Mouse (Mus musculus) C2C12 (cell line): Measurements from ENCODE around the gene Spryd4. TPM values are rescaled to one million over a fixed set of nuclear protein-coding genes. Genes with fewer than 3 reads are reported as not detected.

Experiments used
- H3K27me3 ChIP-seq: one replicate; pipeline ENCODE4 v1.6.1; 2011; ENCODE audit not compliant: control insufficient read depth, insufficient read depth, insufficient read length
- H3K36me3 ChIP-seq: one replicate; pipeline ENCODE4 v1.6.1; 2011; ENCODE audit not compliant: control insufficient read depth, insufficient read depth
- H3K4me3 ChIP-seq: one replicate; pipeline ENCODE4 v1.5.1; 2011; ENCODE audit warnings: mild to moderate bottlenecking, control low read depth; ENCODE audit not compliant: poor library complexity, insufficient read depth, severe bottlenecking
- H3K79me2 ChIP-seq: one replicate; pipeline ENCODE4 v1.6.1; 2011; ENCODE audit not compliant: control insufficient read depth, insufficient read depth
- H3K79me3 ChIP-seq: one replicate; pipeline ENCODE4 v1.6.1; 2011; ENCODE audit warnings: low read depth, control low read depth
- H3ac ChIP-seq: one replicate; pipeline ENCODE3; 2011; ENCODE audit warnings: low read depth; ENCODE audit not compliant: control insufficient read depth, insufficient read length
- CEBPB ChIP-seq: IDR thresholded peaks from one replicate; pipeline ENCODE4 v1.6.1; 2011; ENCODE audit warnings: low read depth, mild to moderate bottlenecking, control low read depth, moderate library complexity
- CTCF ChIP-seq: IDR thresholded peaks from one replicate; pipeline ENCODE4 v1.5.1; 2011; ENCODE audit not compliant: control insufficient read depth, insufficient read depth, insufficient read length
- FOSL1 ChIP-seq: IDR thresholded peaks from one replicate; pipeline ENCODE4 v1.8.0; 2011; ENCODE audit warnings: mild to moderate bottlenecking, low read length; ENCODE audit not compliant: poor library complexity, insufficient read depth, severe bottlenecking
- MAX ChIP-seq: IDR thresholded peaks from one replicate; pipeline ENCODE4 v1.6.1; 2011; ENCODE audit warnings: mild to moderate bottlenecking, control low read depth
- MYOD1 ChIP-seq: IDR thresholded peaks from one replicate; pipeline ENCODE4 v1.6.1; 2011; ENCODE audit warnings: low read depth; ENCODE audit not compliant: control insufficient read depth, insufficient read length
- MYOG ChIP-seq: IDR thresholded peaks from one replicate; pipeline ENCODE4 v1.6.1; 2011; ENCODE audit not compliant: control insufficient read depth, insufficient read length; ENCODE audit errors: extremely low read depth
- USF1 ChIP-seq: IDR thresholded peaks from one replicate; pipeline ENCODE4 v1.6.1; 2011; ENCODE audit warnings: low read depth, mild to moderate bottlenecking, control low read depth, moderate library complexity
- polyA plus RNA-seq: library from polyadenylated mRNA; unstranded; fragments of >200 nt; fragmentation: generic; extraction: Trizol; gene quantifications from one replicate; pipeline ENCODE4 v1.2.1, GENCODE M21; 2012; ENCODE audit warnings: missing spikeins

Gene Spryd4
- polyA plus RNA-seq, 1 experiment = 13.4 TPM

- TF ChIP-seq CTCF (no peak), USF1 (no peak), MYOD1 (no peak), MYOG (no peak), FOSL1 (no peak), CEBPB (no peak), MAX (no peak)
- H3K4me3 ChIP-seq = no peak overlapping the region
- peaks cover 5% of the 10 kb centered on the region for H3K79me2 ChIP-seq
- no peaks in the 10 kb centered on the region for H3K27me3 ChIP-seq
- H3K79me3 ChIP-seq = peaks cover 2% of the 10 kb centered on the region
- no peak overlapping the region for H3ac ChIP-seq
- peaks cover 38% of the 10 kb centered on the region for H3K36me3 ChIP-seq
Observed at GRCm38 (mm10) chr10:128239140-128239539, 27.5 kb upstream of the Spryd4 start.

GRCm38 (mm10) chr10:128237807-128238480 is 26.3 kb upstream of the Spryd4 start:
- Histone ChIP-seq H3K36me3 (peaks cover 30% of the 10 kb centered on the region), H3K27me3 (no peaks in the 10 kb centered on the region), H3K79me3 (peaks cover 2% of the 10 kb centered on the region), H3K79me2 (peaks cover 14% of the 10 kb centered on the region), H3K4me3 (no peak overlapping the region), H3ac (no peak overlapping the region)
- TF ChIP-seq MAX (no peak), CTCF (no peak), FOSL1 (no peak), MYOG (no peak), MYOD1 (no peak)

GRCm38 (mm10) chr10:128236321-128236720 is 24.7 kb upstream of the Spryd4 start:
- Histone ChIP-seq H3K79me3 (peaks cover 2% of the 10 kb centered on the region), H3K79me2 (peaks cover 21% of the 10 kb centered on the region), H3K36me3 (peaks cover 16% of the 10 kb centered on the region), H3ac (no peak overlapping the region), H3K4me3 (no peak overlapping the region), H3K27me3 (no peaks in the 10 kb centered on the region)
- TF ChIP-seq CEBPB (no peak), MYOG (no peak), CTCF (no peak), MYOD1 (no peak), USF1 (no peak), FOSL1 (no peak), MAX (no peak)

DNA sequence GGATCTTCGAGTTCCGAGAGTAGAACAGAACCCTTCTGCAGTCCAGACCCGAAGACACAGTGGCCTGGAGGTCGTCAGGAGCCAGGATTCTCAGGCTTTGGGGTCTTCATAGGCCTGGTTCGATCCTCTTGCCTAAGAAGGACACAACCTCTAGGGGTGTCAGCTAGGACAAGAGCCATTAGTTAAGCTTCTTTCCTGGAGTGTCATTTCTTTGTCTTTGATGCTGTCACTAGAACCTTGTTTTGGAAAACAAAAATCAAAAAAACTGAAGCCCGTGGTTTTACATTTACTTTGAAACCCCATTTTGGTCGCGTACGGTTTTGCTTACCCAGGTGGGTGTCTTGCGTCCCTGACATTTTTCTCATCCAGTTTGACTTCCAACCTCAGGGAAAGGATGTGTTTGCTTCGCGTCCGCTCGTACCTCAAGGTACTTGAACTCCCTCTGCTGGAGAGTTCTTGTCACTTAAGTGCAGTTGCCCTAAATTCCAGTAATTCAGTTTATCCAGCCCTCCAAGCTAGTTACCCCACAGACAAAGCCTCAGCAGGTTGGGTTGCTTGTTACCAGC is 20.9 kb upstream of the Spryd4 start:
- Histone ChIP-seq H3K4me3 (peak overlapping the region; percentile 56), H3K27me3 (no peaks in the 10 kb centered on the region), H3ac (peak overlapping the region; percentile 99), H3K79me2 (peaks cover 21% of the 10 kb centered on the region), H3K36me3 (peaks cover 6% of the 10 kb centered on the region), H3K79me3 (no peaks in the 10 kb centered on the region)
- no peak for TF ChIP-seq MAX

GRCm38 (mm10) chr10:128231697-128232419 is 20.3 kb upstream of the Spryd4 start, which contains the start of gene Timeless:
Timeless (plus strand) TSS chr10:128232065.
- no peaks in the 10 kb centered on the region for H3K79me3 ChIP-seq
- H3K36me3 ChIP-seq = peaks cover 6% of the 10 kb centered on the region
- no peaks in the 10 kb centered on the region for H3K27me3 ChIP-seq
- H3K4me3 ChIP-seq = peak within 1 kb of the TSS; percentile 56
- TF ChIP-seq CEBPB (no peak), USF1 (no peak), FOSL1 (no peak), MYOD1 (no peak), CTCF (no peak), MAX (no peak), MYOG (no peak)
- peaks cover 21% of the 10 kb centered on the region for H3K79me2 ChIP-seq
- peak within 1 kb of the TSS; percentile 99 for H3ac ChIP-seq
